Mouse (Mus musculus) E14TG2a.4 (cell line): ENCODE measurements around the gene Fras1.

Experiments
- H3K27me3 ChIP-seq: 2 replicates; pipeline ENCODE4 v1.6.1; 2014; ENCODE audit warnings: low read length, control low read depth; ENCODE audit not compliant: insufficient read depth
- H3K36me3 ChIP-seq: 2 replicates; pipeline ENCODE4 v1.6.1; 2014; ENCODE audit warnings: low read length, control low read depth; ENCODE audit not compliant: insufficient read depth
- H3K4me1 ChIP-seq: replicated peaks from 2 replicates; pipeline ENCODE4 v1.6.1; 2014; ENCODE audit warnings: low read depth, low read length, control low read depth
- H3K4me3 ChIP-seq: replicated peaks from 2 replicates; pipeline ENCODE4 v1.5.1; 2014; ENCODE audit warnings: mild to moderate bottlenecking, low read length
- H3K9me3 ChIP-seq: 2 replicates; pipeline ENCODE4 v1.6.1; 2014; ENCODE audit warnings: low read length, control low read depth
- CTCF ChIP-seq: conservative IDR thresholded peaks from 2 replicates; pipeline ENCODE4 v1.5.1; 2014; ENCODE audit warnings: low read length
- NANOG ChIP-seq: IDR thresholded peaks from 2 replicates; pipeline ENCODE4 v1.6.1; 2014; ENCODE audit warnings: borderline replicate concordance, low read length, mixed read lengths
- POU5F1 ChIP-seq: IDR thresholded peaks from 2 replicates; pipeline ENCODE4 v1.6.1; 2014; ENCODE audit warnings: low read length, borderline replicate concordance

The Fras1 gene

GRCm38 (mm10) chr5:96417121-96417520 lies 43.4 kb downstream of the Fras1 start:
- TF ChIP-seq POU5F1 (no peak), NANOG (no peak), CTCF (no peak)
- H3K4me1 ChIP-seq: peaks cover 3% of the 10 kb centered on the region; the same call in 1 of the 2 replicates
- H3K36me3 ChIP-seq: no peaks in the 10 kb centered on the region
- H3K27me3 ChIP-seq: no peaks in the 10 kb centered on the region
- H3K4me3 ChIP-seq: no peak overlapping the region
- no peaks in the 10 kb centered on the region for H3K9me3 ChIP-seq

DNA sequence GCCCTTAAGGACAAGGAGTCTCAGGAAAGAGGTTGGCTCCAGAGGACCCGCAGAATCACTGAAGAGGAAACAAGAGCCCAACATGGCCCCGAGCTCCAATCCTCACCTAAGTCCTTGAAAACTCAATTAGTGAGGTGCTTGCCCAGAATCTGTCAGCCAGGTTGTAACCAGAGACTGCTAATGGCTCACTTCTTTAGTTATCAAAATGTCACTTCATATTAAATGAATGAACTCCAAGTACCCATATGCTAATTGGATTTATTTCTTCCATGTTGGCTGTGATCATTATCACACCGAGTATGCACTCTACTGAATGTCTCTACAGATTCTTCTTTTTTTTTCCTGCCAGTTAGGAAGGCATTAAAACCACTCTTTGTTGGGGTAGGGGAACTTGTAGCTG lies 47.8 kb downstream of the Fras1 start:
- H3K27me3 ChIP-seq: no peaks in the 10 kb centered on the region
- H3K36me3 ChIP-seq: no peaks in the 10 kb centered on the region
- H3K4me1 ChIP-seq: peaks cover 3% of the 10 kb centered on the region; the same call in 1 of the 2 replicates
- TF ChIP-seq POU5F1 (no peak), CTCF (no peak), NANOG (no peak)
- no peak overlapping the region for H3K4me3 ChIP-seq
- no peaks in the 10 kb centered on the region for H3K9me3 ChIP-seq

DNA sequence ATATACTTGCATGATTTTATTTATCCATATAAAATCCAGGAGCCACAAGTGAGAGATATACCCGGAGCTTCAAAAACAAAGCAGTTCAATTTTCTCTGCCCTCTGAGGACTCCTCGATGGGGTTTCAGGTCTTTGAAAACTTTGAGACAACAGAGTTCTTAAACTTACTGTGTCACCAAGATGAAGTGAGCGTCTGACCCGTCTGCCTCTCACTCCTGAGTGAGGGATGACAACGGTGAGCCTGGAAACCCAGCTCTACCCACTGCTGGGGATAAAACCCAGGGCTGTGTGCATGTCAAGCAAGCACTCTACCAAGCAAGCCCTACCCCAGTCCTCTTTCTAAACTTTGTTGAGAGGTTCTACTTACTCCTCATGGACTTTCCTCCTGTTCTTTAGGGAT lies 49.0 kb downstream of the Fras1 start:
- Histone ChIP-seq H3K9me3 (no peaks in the 10 kb centered on the region), H3K4me3 (no peak overlapping the region), H3K27me3 (no peaks in the 10 kb centered on the region), H3K4me1 (peaks cover 3% of the 10 kb centered on the region; the same call in 1 of the 2 replicates), H3K36me3 (no peaks in the 10 kb centered on the region)
- TF ChIP-seq POU5F1 (no peak), NANOG (no peak), CTCF (no peak)

- TF ChIP-seq POU5F1 (no peak), CTCF (no peak), NANOG (no peak)
- Histone ChIP-seq H3K4me3 (no peak overlapping the region), H3K36me3 (no peaks in the 10 kb centered on the region), H3K9me3 (no peaks in the 10 kb centered on the region), H3K4me1 (peaks cover under 1% of the 10 kb centered on the region; the same call in 1 of the 2 replicates), H3K27me3 (no peaks in the 10 kb centered on the region)
These were observed 51.6 kb downstream of the Fras1 start for GRCm38 (mm10) chr5:96425391-96425790.

DNA sequence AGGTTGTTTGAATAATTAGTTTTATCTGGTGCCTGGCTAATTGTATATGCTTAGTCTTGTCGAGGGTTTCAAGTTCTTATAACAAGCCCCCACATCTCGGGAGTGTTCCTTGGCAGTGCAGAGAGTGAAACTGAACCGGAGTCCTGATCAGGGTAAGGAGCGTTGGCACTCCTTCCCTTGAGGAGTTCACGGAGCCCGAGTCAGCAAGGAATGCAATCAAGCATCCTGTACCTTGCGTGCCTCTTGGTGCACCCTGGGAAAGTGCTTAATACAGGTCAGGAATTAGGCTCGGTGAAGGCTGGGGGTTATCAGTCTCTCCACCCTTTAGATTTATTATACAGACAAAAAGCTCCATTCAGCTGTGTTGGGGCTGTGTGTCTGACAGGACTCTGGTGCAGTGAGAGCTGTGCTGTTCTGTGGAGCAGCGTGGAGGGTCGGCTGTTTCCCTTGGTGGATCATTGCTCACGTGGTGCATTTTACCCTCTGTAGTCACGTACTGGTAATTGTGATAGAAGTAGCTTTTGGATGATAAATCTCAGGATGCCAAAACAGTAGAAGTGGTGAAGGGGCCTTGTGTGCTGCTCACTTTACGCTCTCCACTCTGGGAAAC lies 55.9 kb downstream of the Fras1 start:
- H3K9me3 ChIP-seq: no peaks in the 10 kb centered on the region
- H3K36me3 ChIP-seq: no peaks in the 10 kb centered on the region
- H3K27me3 ChIP-seq: no peaks in the 10 kb centered on the region
- TF ChIP-seq NANOG (no peak), CTCF (no peak), POU5F1 (no peak)
- H3K4me3 ChIP-seq: no peak overlapping the region
- H3K4me1 ChIP-seq: no peaks in the 10 kb centered on the region

GRCm38 (mm10) chr5:96437870-96438269 lies 64.1 kb downstream of the Fras1 start:
- H3K27me3 ChIP-seq: no peaks in the 10 kb centered on the region
- H3K9me3 ChIP-seq: no peaks in the 10 kb centered on the region
- TF ChIP-seq CTCF: no peak
- TF ChIP-seq NANOG: no peak
- TF ChIP-seq POU5F1: no peak

GRCm38 (mm10) chr5:96439811-96440210 lies 66.1 kb downstream of the Fras1 start:
- no peak for TF ChIP-seq CTCF
- no peak for TF ChIP-seq POU5F1
- no peak for TF ChIP-seq NANOG
- H3K27me3 ChIP-seq: no peaks in the 10 kb centered on the region
- H3K4me3 ChIP-seq: no peak overlapping the region
- no peaks in the 10 kb centered on the region for H3K4me1 ChIP-seq
- no peaks in the 10 kb centered on the region for H3K9me3 ChIP-seq
- H3K36me3 ChIP-seq: no peaks in the 10 kb centered on the region

More at GRCm38 (mm10) chr5:96437870-96438269, 64.1 kb downstream of the Fras1 start:
- Histone ChIP-seq H3K4me1 (no peaks in the 10 kb centered on the region), H3K4me3 (no peak overlapping the region), H3K36me3 (no peaks in the 10 kb centered on the region)

GRCm38 (mm10) chr5:96447460-96447859 lies 73.7 kb downstream of the Fras1 start:
- no peaks in the 10 kb centered on the region for H3K36me3 ChIP-seq
- H3K27me3 ChIP-seq: no peaks in the 10 kb centered on the region
- no peaks in the 10 kb centered on the region for H3K4me1 ChIP-seq
- H3K4me3 ChIP-seq: no peak overlapping the region
- H3K9me3 ChIP-seq: no peaks in the 10 kb centered on the region
- no peak for TF ChIP-seq POU5F1
- no peak for TF ChIP-seq NANOG
- TF ChIP-seq CTCF: no peak

GRCm38 (mm10) chr5:96452027-96452426 lies 78.3 kb downstream of the Fras1 start:
- Histone ChIP-seq H3K27me3 (no peaks in the 10 kb centered on the region), H3K4me1 (no peaks in the 10 kb centered on the region), H3K36me3 (no peaks in the 10 kb centered on the region), H3K4me3 (no peak overlapping the region), H3K9me3 (no peaks in the 10 kb centered on the region)
- TF ChIP-seq NANOG: no peak
- no peak for TF ChIP-seq POU5F1
- TF ChIP-seq CTCF: no peak
